Comparison of ENCODE assay signal across 19 mouse cellular contexts in the genomic region with DNA sequence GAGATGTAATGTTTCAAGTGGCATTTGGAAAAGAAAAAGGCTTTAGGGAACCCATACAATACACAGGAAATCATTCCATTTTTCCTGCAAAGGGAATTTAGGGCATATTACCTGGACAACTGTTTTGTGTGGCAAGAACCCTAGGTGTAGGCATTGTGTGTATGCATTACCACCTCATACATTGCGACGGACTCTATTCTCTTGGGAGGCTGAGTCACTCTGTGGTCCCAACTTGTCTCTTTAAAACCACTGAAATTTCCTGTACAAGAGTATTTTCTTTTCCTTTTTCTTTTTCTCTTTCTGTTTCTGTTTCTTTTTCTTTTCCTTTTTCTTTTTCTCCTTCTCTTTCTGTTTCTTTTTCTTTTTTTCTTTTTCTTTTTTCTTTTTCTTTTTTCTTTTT.
A peak's percentile ranks its signal among the peaks of the same experiment; 100 is the strongest.
DNase-seq lines count a peak whose midpoint lies in the region; ATAC-seq and TF ChIP-seq lines count a peak whose summit lies in the region.
"Had no signal": no experiment of that assay in that cellular context is flagged by ENCODE, and none has a peak within 500 bp of the region (broad histone marks: within the 10 kb centered on the region; RNA-seq: fewer than 3 reads in every experiment).

No protein-coding gene starts in this region.

- no peak overlapping the region for H3K9ac ChIP-seq in forebrain, embryonic 14.5 days (ENCODE audit: low read length)
- H3K9ac ChIP-seq in forebrain, embryonic 12.5 days: no peak overlapping the region
- no peak overlapping the region for H3K9ac ChIP-seq in midbrain, postnatal 0 days (replicated peaks; ENCODE audit: low read length, poor library complexity, severe bottlenecking)
- no peak overlapping the region for H3K9ac ChIP-seq in neural tube, embryonic 12.5 days
- H3K9ac ChIP-seq in neural tube, embryonic 15.5 days (replicated peaks): no peak overlapping the region
- H3K9ac ChIP-seq in hindbrain, embryonic 15.5 days: no peak overlapping the region
- H3K9ac ChIP-seq: embryonic facial prominence, embryonic 13.5 days; heart, embryonic 13.5 days had no signal

- H3K9me3 ChIP-seq in forebrain, embryonic 14.5 days (replicated peaks; ENCODE audit: control insufficient read depth, low read length): no peaks in the 10 kb centered on the region
- no peaks in the 10 kb centered on the region for H3K9me3 ChIP-seq in forebrain, embryonic 12.5 days
- H3K9me3 ChIP-seq in midbrain, embryonic 10.5 days (replicated peaks): no peaks in the 10 kb centered on the region
- no peaks in the 10 kb centered on the region for H3K9me3 ChIP-seq in midbrain, postnatal 0 days (ENCODE audit: low read length)
- H3K9me3 ChIP-seq in neural tube, embryonic 12.5 days: no peaks in the 10 kb centered on the region
- H3K9me3 ChIP-seq in neural tube, embryonic 15.5 days (replicated peaks): no peaks in the 10 kb centered on the region
- H3K9me3 ChIP-seq in hindbrain, embryonic 15.5 days: no peaks in the 10 kb centered on the region
- H3K9me3 ChIP-seq: embryonic facial prominence, embryonic 13.5 days; heart, embryonic 13.5 days had no signal

- peaks cover 9% of the 10 kb centered on the region for H3K4me1 ChIP-seq in forebrain, embryonic 14.5 days (ENCODE audit: control insufficient read depth, insufficient read depth, low read length)
- H3K4me1 ChIP-seq in forebrain, embryonic 12.5 days: peaks cover 15% of the 10 kb centered on the region
- H3K4me1 ChIP-seq in midbrain, embryonic 10.5 days: peaks cover 11% of the 10 kb centered on the region
- H3K4me1 ChIP-seq in midbrain, postnatal 0 days (ENCODE audit: insufficient read depth, low read length): peaks cover 7% of the 10 kb centered on the region; the same call in 1 of the 2 replicates
- peaks cover 10% of the 10 kb centered on the region for H3K4me1 ChIP-seq in neural tube, embryonic 12.5 days
- peaks cover 13% of the 10 kb centered on the region for H3K4me1 ChIP-seq in neural tube, embryonic 15.5 days
- peaks cover 16% of the 10 kb centered on the region for H3K4me1 ChIP-seq in hindbrain, embryonic 15.5 days (replicated peaks)

- 0 out of 2 replicates have a peak overlapping the region, but pooled peaks have one; percentile 3 for H3K27ac ChIP-seq in forebrain, embryonic 14.5 days (ENCODE audit: low read depth, low read length)
- no peak overlapping the region for H3K27ac ChIP-seq in forebrain, embryonic 12.5 days
- 0 out of 2 replicates have a peak overlapping the region, but pooled peaks have one; percentile 13 for H3K27ac ChIP-seq in midbrain, embryonic 10.5 days (replicated peaks)
- no peak overlapping the region for H3K27ac ChIP-seq in midbrain, postnatal 0 days (ENCODE audit: low read depth, low read length)
- no peak overlapping the region for H3K27ac ChIP-seq in neural tube, embryonic 12.5 days
- H3K27ac ChIP-seq in neural tube, embryonic 15.5 days (replicated peaks): no peak overlapping the region
- H3K27ac ChIP-seq in hindbrain, embryonic 15.5 days (replicated peaks): peak overlapping the region; percentile 31; the same call in 1 of the 2 replicates
- H3K27ac ChIP-seq: embryonic facial prominence, embryonic 13.5 days; gastrocnemius, adult 2 months; heart, embryonic 13.5 days had no signal

- no peak for ATAC-seq in forebrain, embryonic 14.5 days
- ATAC-seq in forebrain, embryonic 12.5 days (ENCODE audit: low FRiP score): no peak
- ATAC-seq in midbrain, postnatal 0 days (ENCODE audit: low FRiP score): no peak
- peak; percentile 41; the same call in 1 of the 2 replicates for ATAC-seq in neural tube, embryonic 12.5 days (ENCODE audit: low FRiP score, low read depth)
- no peak for ATAC-seq in neural tube, embryonic 15.5 days (ENCODE audit: low FRiP score)
- no peak for ATAC-seq in hindbrain, embryonic 15.5 days (ENCODE audit: low FRiP score, low read depth)
- ATAC-seq: intestine, embryonic 16.5 days had no signal

- DNase-seq in forebrain, embryonic 14.5 days (ENCODE audit: low spot score): no peak
- no peak for DNase-seq in midbrain, embryonic 10.5 days (ENCODE audit: low spot score)
- no peak for DNase-seq in midbrain, postnatal 0 days (ENCODE audit: low spot score)
- DNase-seq: adrenal gland, adult 2 months; adrenal gland, postnatal 25 days; cerebellum, adult 18-20 months; cerebellum, adult 9-11 months; cerebellum, postnatal 36 days; gastrocnemius, adult 2 months; gastrocnemius, postnatal 25 days; heart, adult 11 months; heart, postnatal 36 days had no signal

- no peaks in the 10 kb centered on the region for H3K27me3 ChIP-seq in forebrain, embryonic 14.5 days (replicated peaks; ENCODE audit: control insufficient read depth, insufficient read depth, low read length)
- H3K27me3 ChIP-seq in forebrain, embryonic 12.5 days: peaks cover 15% of the 10 kb centered on the region
- H3K27me3 ChIP-seq in midbrain, embryonic 10.5 days (ENCODE audit: low read depth, poor library complexity, severe bottlenecking): no peaks in the 10 kb centered on the region
- H3K27me3 ChIP-seq in midbrain, postnatal 0 days (ENCODE audit: insufficient read depth, low read length): no peaks in the 10 kb centered on the region
- no peaks in the 10 kb centered on the region for H3K27me3 ChIP-seq in neural tube, embryonic 12.5 days (replicated peaks)
- no peaks in the 10 kb centered on the region for H3K27me3 ChIP-seq in neural tube, embryonic 15.5 days (replicated peaks)
- H3K27me3 ChIP-seq in hindbrain, embryonic 15.5 days: no peaks in the 10 kb centered on the region
- H3K27me3 ChIP-seq: embryonic facial prominence, embryonic 13.5 days; heart, embryonic 13.5 days had no signal

- no peak overlapping the region; the same call in 1 of the 2 replicates for H3K4me2 ChIP-seq in forebrain, embryonic 14.5 days (ENCODE audit: low read length)
- H3K4me2 ChIP-seq in forebrain, embryonic 12.5 days: no peak overlapping the region
- no peak overlapping the region for H3K4me2 ChIP-seq in midbrain, postnatal 0 days (ENCODE audit: low read depth, low read length, poor library complexity, severe bottlenecking)
- H3K4me2 ChIP-seq in neural tube, embryonic 12.5 days (replicated peaks): no peak overlapping the region
- H3K4me2 ChIP-seq in neural tube, embryonic 15.5 days: no peak overlapping the region
- no peak overlapping the region for H3K4me2 ChIP-seq in hindbrain, embryonic 15.5 days
- H3K4me2 ChIP-seq: embryonic facial prominence, embryonic 13.5 days; heart, embryonic 13.5 days had no signal

- no peak for TF ChIP-seq CTCF in midbrain, postnatal 0 days (IDR thresholded peaks at IDR 0.05)

- no peaks in the 10 kb centered on the region for H3K36me3 ChIP-seq in forebrain, embryonic 14.5 days (ENCODE audit: control insufficient read depth, insufficient read depth, low read length)
- H3K36me3 ChIP-seq in forebrain, embryonic 12.5 days (replicated peaks): no peaks in the 10 kb centered on the region
- no peaks in the 10 kb centered on the region for H3K36me3 ChIP-seq in midbrain, embryonic 10.5 days
- no peaks in the 10 kb centered on the region for H3K36me3 ChIP-seq in midbrain, postnatal 0 days (ENCODE audit: insufficient read depth, low read length)
- H3K36me3 ChIP-seq in neural tube, embryonic 12.5 days: no peaks in the 10 kb centered on the region
- no peaks in the 10 kb centered on the region for H3K36me3 ChIP-seq in neural tube, embryonic 15.5 days
- no peaks in the 10 kb centered on the region for H3K36me3 ChIP-seq in hindbrain, embryonic 15.5 days
- H3K36me3 ChIP-seq: embryonic facial prominence, embryonic 13.5 days; heart, embryonic 13.5 days had no signal

- H3K4me3 ChIP-seq in forebrain, embryonic 14.5 days (ENCODE audit: low read depth, low read length): no peak overlapping the region
- no peak overlapping the region for H3K4me3 ChIP-seq in forebrain, embryonic 12.5 days (replicated peaks)
- H3K4me3 ChIP-seq in midbrain, embryonic 10.5 days: no peak overlapping the region
- H3K4me3 ChIP-seq in midbrain, postnatal 0 days (ENCODE audit: low read depth, low read length): no peak overlapping the region
- no peak overlapping the region for H3K4me3 ChIP-seq in neural tube, embryonic 12.5 days
- no peak overlapping the region for H3K4me3 ChIP-seq in neural tube, embryonic 15.5 days (replicated peaks)
- no peak overlapping the region for H3K4me3 ChIP-seq in hindbrain, embryonic 15.5 days
- H3K4me3 ChIP-seq: embryonic facial prominence, embryonic 13.5 days; gastrocnemius, adult 2 months; heart, embryonic 13.5 days had no signal

- WGBS in forebrain, embryonic 14.5 days: 2% methylated on average over 2 of the region's 2 CpGs
- 17% methylated on average over 2 of the region's 2 CpGs for WGBS in forebrain, embryonic 12.5 days
- 58% methylated on average over 2 of the region's 2 CpGs for WGBS in midbrain, embryonic 10.5 days
- 25% methylated on average over 2 of the region's 2 CpGs for WGBS in midbrain, postnatal 0 days
- WGBS in neural tube, embryonic 12.5 days: 72% methylated on average over 2 of the region's 2 CpGs
- WGBS in neural tube, embryonic 15.5 days: 45% methylated on average over 2 of the region's 2 CpGs
- 41% methylated on average over 2 of the region's 2 CpGs for WGBS in hindbrain, embryonic 15.5 days

Comparison
In these comparisons a context has a peak if more than half of its experiments do, and no peak if none do; other contexts are left out.
1. H3K27ac ChIP-seq: peak in forebrain, embryonic 14.5 days (single experiment), midbrain, embryonic 10.5 days (single experiment) and hindbrain, embryonic 15.5 days (single experiment); none in forebrain, embryonic 12.5 days (single experiment), midbrain, postnatal 0 days (single experiment), neural tube, embryonic 12.5 days (single experiment) and neural tube, embryonic 15.5 days (single experiment).